Mouse (Mus musculus): ENCODE results near the gene Cnr1. TPM values are rescaled to one million over a fixed set of nuclear protein-coding genes. Genes with fewer than 3 reads are reported as not detected.

Cnr1 gene
- polyA plus RNA-seq, 1 experiment from 2014 or later = 0.19 TPM

Other genes with a start within 250 kb of the Cnr1 start
- gene Spaca1, start 125.6 kb downstream of the Cnr1 start, polyA plus RNA-seq (2015; fragmentation: Nextera tagmentation; extraction: Ambion mirVana) = 1.6 TPM in 2 replicates